Mouse (Mus musculus) common myeloid progenitor, adult 5-6 weeks (primary cell): ENCODE measurements around the gene Nfasc. TPM values are rescaled to one million over a fixed set of nuclear protein-coding genes. Genes with fewer than 3 reads are reported as not detected.

Experiments
- ATAC-seq: replicated peaks from 2 replicates; pipeline ENCODE4 v1.8.0; 2016; ENCODE audit warnings: low read depth, mild to moderate bottlenecking, moderate TSS enrichment, inconsistent platforms; ENCODE audit not compliant: poor library complexity, severe bottlenecking
- total RNA-seq: library from RNA; stranded (forward); fragments of 200-1000, 187-1606 nt; gene quantifications from 2 replicates; pipeline ENCODE4 v1.2.3, GENCODE M21; 2017

Nfasc gene
- total RNA-seq, 1 experiment from 2014 or later, result not detected

- peak; percentile 73 for ATAC-seq
Measured at GRCm38 (mm10) chr1:132733873-132734447, 7.6 kb downstream of the Nfasc start.

GRCm38 (mm10) chr1:132732307-132732706 lies 9.3 kb downstream of the Nfasc start:
- no peak for ATAC-seq

GRCm38 (mm10) chr1:132727548-132727947 lies 14.0 kb downstream of the Nfasc start:
- ATAC-seq, result no peak

- ATAC-seq, result no peak
Measured at GRCm38 (mm10) chr1:132722362-132722761, 19.2 kb downstream of the Nfasc start.

- ATAC-seq, result no peak
Measured at GRCm38 (mm10) chr1:132721266-132721665, 20.3 kb downstream of the Nfasc start.

GRCm38 (mm10) chr1:132718225-132718624 lies 23.4 kb downstream of the Nfasc start:
- no peak for ATAC-seq

- ATAC-seq, result no peak
Measured at GRCm38 (mm10) chr1:132715044-132715443, 26.6 kb downstream of the Nfasc start.

GRCm38 (mm10) chr1:132709419-132709818 lies 32.2 kb downstream of the Nfasc start:
- no peak for ATAC-seq

- ATAC-seq, result no peak
Measured at GRCm38 (mm10) chr1:132707301-132707700, 34.3 kb downstream of the Nfasc start.

GRCm38 (mm10) chr1:132703467-132703866 lies 38.1 kb downstream of the Nfasc start:
- ATAC-seq, result no peak

GRCm38 (mm10) chr1:132696926-132697325 lies 44.7 kb downstream of the Nfasc start:
- no peak for ATAC-seq

- ATAC-seq, result no peak
Measured at GRCm38 (mm10) chr1:132696232-132696631, 45.4 kb downstream of the Nfasc start.

- no peak for ATAC-seq
Measured at GRCm38 (mm10) chr1:132694007-132694406, 47.6 kb downstream of the Nfasc start.

GRCm38 (mm10) chr1:132689181-132689580 lies 52.4 kb downstream of the Nfasc start:
- no peak for ATAC-seq

- ATAC-seq, result no peak
Measured at GRCm38 (mm10) chr1:132678935-132679334, 62.7 kb downstream of the Nfasc start.

GRCm38 (mm10) chr1:132678076-132678475 lies 63.5 kb downstream of the Nfasc start:
- ATAC-seq, result no peak

- no peak for ATAC-seq
Measured at GRCm38 (mm10) chr1:132672704-132673103, 68.9 kb downstream of the Nfasc start.

- ATAC-seq, result no peak
Measured at GRCm38 (mm10) chr1:132669200-132669599, 72.4 kb downstream of the Nfasc start.

GRCm38 (mm10) chr1:132660354-132660753 lies 81.2 kb downstream of the Nfasc start:
- ATAC-seq, result no peak

- ATAC-seq, result no peak
Measured at GRCm38 (mm10) chr1:132659604-132660003, 82.0 kb downstream of the Nfasc start.

- no peak for ATAC-seq
Measured at GRCm38 (mm10) chr1:132655611-132656010, 86.0 kb downstream of the Nfasc start.

GRCm38 (mm10) chr1:132654769-132655168 lies 86.8 kb downstream of the Nfasc start:
- ATAC-seq, result no peak
